Mouse (Mus musculus) lung, adult 2 months (tissue): ENCODE measurements around the gene Ube2h.
"Not testable (repeated sequence)": the region's sequence is repeated elsewhere in the genome, so short reads cannot be mapped to it uniquely, and the experiment has no call there.

Experiments used
- CTCF ChIP-seq: fragments of 200-500 bp; IDR thresholded peaks from 2 replicates; pipeline ENCODE4 v1.5.1; 2011; ENCODE audit warnings: mild to moderate bottlenecking, low read length, control low read depth; ENCODE audit not compliant: insufficient read depth
- POLR2A ChIP-seq: fragments of 200-500 bp; IDR thresholded peaks from 2 replicates; pipeline ENCODE4 v1.6.1; 2011; ENCODE audit warnings: low read depth, mild to moderate bottlenecking, control low read depth, low read length, borderline replicate concordance; ENCODE audit errors: extremely low read depth

DNA sequence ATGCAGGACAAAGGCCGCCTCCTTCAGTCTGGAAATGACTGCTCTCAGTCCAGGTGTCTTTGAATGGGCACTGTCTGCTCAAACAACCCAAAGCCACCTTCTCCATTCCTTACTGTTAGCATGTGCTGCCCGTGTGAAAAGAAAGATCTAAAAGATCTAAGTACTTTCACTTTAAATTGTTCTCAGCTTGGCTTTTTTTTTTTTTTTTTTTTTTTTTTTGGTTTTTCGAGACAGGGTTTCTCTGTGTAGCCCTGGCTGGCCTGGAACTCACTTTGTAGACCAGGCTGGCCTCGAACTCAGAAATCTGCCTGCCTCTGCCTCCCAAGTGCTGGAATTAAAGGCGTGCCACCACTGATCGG lies 99.2 kb downstream of the Ube2h start:
- not testable (repeated sequence) for TF ChIP-seq CTCF, POLR2A
